18 mouse cellular contexts compared by ENCODE assay signal in genomic region chr4:138777417-138778407, GRCm38 (mm10). TPM values are rescaled to one million over a fixed set of nuclear protein-coding genes. Genes with fewer than 3 reads are reported as not detected.
DNase-seq lines count a peak whose midpoint lies in the region; ATAC-seq and TF ChIP-seq lines count a peak whose summit lies in the region.
"Had no signal": no experiment of that assay in that cellular context is flagged by ENCODE, and none has a peak within 500 bp of the region (broad histone marks: within the 10 kb centered on the region; RNA-seq: fewer than 3 reads in every experiment).

No protein-coding gene starts in this region.

- H3K79me3 ChIP-seq in C2C12 (ENCODE audit: low read depth), result no peaks in the 10 kb centered on the region

- no peak overlapping the region for H3K4me3 ChIP-seq in forebrain, embryonic 14.5 days (ENCODE audit: low read depth, low read length)
- H3K4me3 ChIP-seq in forebrain, embryonic 16.5 days (replicated peaks; ENCODE audit: low read length), result no peak overlapping the region
- H3K4me3 ChIP-seq in C2C12 (ENCODE audit: insufficient read depth, poor library complexity, severe bottlenecking), result no peak overlapping the region
- no peak overlapping the region for H3K4me3 ChIP-seq in embryonic facial prominence, embryonic 11.5 days (ENCODE audit: low read depth, low read length)
- no peak overlapping the region for H3K4me3 ChIP-seq in intestine, postnatal 0 days (ENCODE audit: low read depth, low read length)
- H3K4me3 ChIP-seq: limb, embryonic 13.5 days had no signal

- no peak overlapping the region for H3K27ac ChIP-seq in forebrain, embryonic 14.5 days (ENCODE audit: low read depth, low read length)
- no peak overlapping the region for H3K27ac ChIP-seq in forebrain, embryonic 16.5 days (ENCODE audit: low read length)
- H3K27ac ChIP-seq in embryonic facial prominence, embryonic 11.5 days (replicated peaks; ENCODE audit: low read depth, low read length), result no peak overlapping the region
- no peak overlapping the region for H3K27ac ChIP-seq in intestine, postnatal 0 days (ENCODE audit: low read depth, low read length)
- H3K27ac ChIP-seq: limb, embryonic 13.5 days had no signal

- peak overlapping the region; percentile 3 for H3ac ChIP-seq in C2C12 (ENCODE audit: control insufficient read depth, insufficient read length, low read depth)

- H3K27me3 ChIP-seq in forebrain, embryonic 14.5 days (replicated peaks; ENCODE audit: control insufficient read depth, insufficient read depth, low read length), result no peaks in the 10 kb centered on the region
- H3K27me3 ChIP-seq in forebrain, embryonic 16.5 days (replicated peaks; ENCODE audit: control insufficient read depth, insufficient read depth, low read length), result 0 out of 2 replicates have a peak, but pooled peaks cover 3% of the 10 kb centered on the region
- H3K27me3 ChIP-seq in C2C12 (ENCODE audit: control insufficient read depth, insufficient read depth, insufficient read length), result peaks cover 49% of the 10 kb centered on the region
- no peaks in the 10 kb centered on the region for H3K27me3 ChIP-seq in embryonic facial prominence, embryonic 11.5 days (ENCODE audit: control insufficient read depth, insufficient read depth, low read length)
- H3K27me3 ChIP-seq in intestine, postnatal 0 days (replicated peaks; ENCODE audit: control insufficient read depth, insufficient read depth, low read length), result no peaks in the 10 kb centered on the region
- H3K27me3 ChIP-seq: limb, embryonic 13.5 days had no signal

- ATAC-seq in forebrain, embryonic 14.5 days, result no peak
- no peak for ATAC-seq in forebrain, embryonic 16.5 days
- no peak for ATAC-seq in embryonic facial prominence, embryonic 11.5 days (replicated peaks; ENCODE audit: insufficient number of reproducible peaks, low FRiP score, low TSS enrichment, low read depth)
- peak; percentile 61 for ATAC-seq in intestine, postnatal 0 days

- TF ChIP-seq CTCF in C2C12 (IDR thresholded peaks at IDR 0.05; ENCODE audit: control insufficient read depth, insufficient read depth, insufficient read length), result no peak
- no peak for TF ChIP-seq CTCF in intestine, postnatal 0 days (IDR thresholded peaks at IDR 0.05; ENCODE audit: low read depth)

- DNase-seq in forebrain, embryonic 14.5 days (ENCODE audit: low spot score), result peak; percentile 19
- DNase-seq in embryonic facial prominence, embryonic 11.5 days (ENCODE audit: low spot score), result peak; percentile 12
- DNase-seq in frontal cortex, postnatal 36 days (ENCODE audit: low spot score in 2 of 2), result no peak
- DNase-seq in right cerebral cortex, postnatal 4 days, result no peak
- no peak for DNase-seq in heart, postnatal 36 days
- DNase-seq: cerebellum, postnatal 14 days; lung, adult 18-20 months; right cerebral cortex, postnatal 25 days had no signal

- H3K4me1 ChIP-seq in forebrain, embryonic 14.5 days (ENCODE audit: control insufficient read depth, insufficient read depth, low read length), result no peaks in the 10 kb centered on the region
- H3K4me1 ChIP-seq in forebrain, embryonic 16.5 days (replicated peaks; ENCODE audit: control insufficient read depth, insufficient read depth, low read length), result peaks cover 2% of the 10 kb centered on the region
- no peaks in the 10 kb centered on the region for H3K4me1 ChIP-seq in embryonic facial prominence, embryonic 11.5 days (ENCODE audit: control insufficient read depth, insufficient read depth, low read length)
- H3K4me1 ChIP-seq in intestine, postnatal 0 days (replicated peaks; ENCODE audit: control insufficient read depth, insufficient read depth, low read length), result 0 out of 2 replicates have a peak, but pooled peaks cover 1% of the 10 kb centered on the region

- H3K9ac ChIP-seq in forebrain, embryonic 14.5 days (ENCODE audit: low read length), result no peak overlapping the region
- H3K9ac ChIP-seq in forebrain, embryonic 16.5 days (replicated peaks; ENCODE audit: low read depth, low read length), result no peak overlapping the region
- H3K9ac ChIP-seq in embryonic facial prominence, embryonic 11.5 days (replicated peaks; ENCODE audit: low read length), result no peak overlapping the region
- H3K9ac ChIP-seq in intestine, postnatal 0 days (ENCODE audit: low read depth, low read length), result no peak overlapping the region
- H3K9ac ChIP-seq: limb, embryonic 13.5 days had no signal

- H3K79me2 ChIP-seq in C2C12 (ENCODE audit: control insufficient read depth, insufficient read depth), result no peaks in the 10 kb centered on the region

- no peaks in the 10 kb centered on the region for H3K36me3 ChIP-seq in forebrain, embryonic 14.5 days (ENCODE audit: control insufficient read depth, insufficient read depth, low read length)
- no peaks in the 10 kb centered on the region for H3K36me3 ChIP-seq in forebrain, embryonic 16.5 days (ENCODE audit: control insufficient read depth, insufficient read depth)
- H3K36me3 ChIP-seq in C2C12 (ENCODE audit: control insufficient read depth, insufficient read depth), result no peaks in the 10 kb centered on the region
- no peaks in the 10 kb centered on the region for H3K36me3 ChIP-seq in embryonic facial prominence, embryonic 11.5 days (replicated peaks; ENCODE audit: control insufficient read depth, insufficient read depth, low read depth, low read length)
- H3K36me3 ChIP-seq in intestine, postnatal 0 days (ENCODE audit: control insufficient read depth, insufficient read depth), result no peaks in the 10 kb centered on the region
- H3K36me3 ChIP-seq: limb, embryonic 13.5 days had no signal

- H3K4me2 ChIP-seq in forebrain, embryonic 14.5 days (ENCODE audit: low read length), result no peak overlapping the region
- H3K4me2 ChIP-seq in forebrain, embryonic 16.5 days (ENCODE audit: low read length), result no peak overlapping the region
- H3K4me2 ChIP-seq in embryonic facial prominence, embryonic 11.5 days (ENCODE audit: low read depth, low read length), result no peak overlapping the region
- H3K4me2 ChIP-seq in intestine, postnatal 0 days (replicated peaks; ENCODE audit: low read depth), result no peak overlapping the region
- H3K4me2 ChIP-seq: limb, embryonic 13.5 days had no signal

- H3K9me3 ChIP-seq in forebrain, embryonic 14.5 days (replicated peaks; ENCODE audit: control insufficient read depth, low read length), result no peaks in the 10 kb centered on the region
- H3K9me3 ChIP-seq in forebrain, embryonic 16.5 days (ENCODE audit: control insufficient read depth, low read length), result no peaks in the 10 kb centered on the region
- H3K9me3 ChIP-seq in embryonic facial prominence, embryonic 11.5 days (replicated peaks; ENCODE audit: control insufficient read depth, low read length), result no peaks in the 10 kb centered on the region
- no peaks in the 10 kb centered on the region for H3K9me3 ChIP-seq in intestine, postnatal 0 days (ENCODE audit: control insufficient read depth)
- H3K9me3 ChIP-seq: limb, embryonic 13.5 days had no signal

- intact Hi-C loops in heart, postnatal 36 days (cut with DNase I), result no loop called here

- WGBS in forebrain, embryonic 14.5 days, result 49% methylated on average over 20 of the region's 20 CpGs
- WGBS in forebrain, embryonic 16.5 days, result 53% methylated on average over 20 of the region's 20 CpGs
- WGBS in embryonic facial prominence, embryonic 11.5 days, result 41% methylated on average over 20 of the region's 20 CpGs
- WGBS in intestine, postnatal 0 days, result 28% methylated on average over 20 of the region's 20 CpGs

TF ChIP-seq in C2C12, 6 proteins besides CTCF, POLR2A, EP300 and RAD21:
- TF ChIP-seq CEBPB (IDR thresholded peaks at IDR 0.05; ENCODE audit: low read depth) (no peak), USF1 (IDR thresholded peaks at IDR 0.05; ENCODE audit: low read depth) (no peak), FOSL1 (IDR thresholded peaks at IDR 0.05; ENCODE audit: insufficient read depth, low read length, poor library complexity, severe bottlenecking) (no peak), MYOG (IDR thresholded peaks at IDR 0.05; ENCODE audit: control insufficient read depth, extremely low read depth, insufficient read length) (no peak), MAX (IDR thresholded peaks at IDR 0.05) (no peak), MYOD1 (IDR thresholded peaks at IDR 0.05; ENCODE audit: control insufficient read depth, insufficient read length, low read depth) (no peak)

RNA-seq across cellular contexts. Expression of gene Pla2g2d, which starts 2.2 kb away (rescaled TPM):
- polyA plus RNA-seq in forebrain, embryonic 14.5 days (2014; fragmentation: Nextera tagmentation; extraction: Ambion mirVana), result 0.17 and 0.24 TPM in 2 replicates
- polyA plus RNA-seq in forebrain, embryonic 16.5 days (2015; fragmentation: Nextera tagmentation; extraction: Ambion mirVana), result 0.16 TPM in 1 of 2 replicates, not detected in the other
- not detected for polyA plus RNA-seq in C2C12 (2012; fragmentation: generic; extraction: Trizol)
- 0.43 and 1.1 TPM in 2 replicates for polyA plus RNA-seq in embryonic facial prominence, embryonic 11.5 days (2014; fragmentation: Nextera tagmentation; extraction: Ambion mirVana)
- 1.5 and 2.3 TPM in 2 replicates for polyA plus RNA-seq in intestine, postnatal 0 days (2015; fragmentation: Nextera tagmentation; extraction: Ambion mirVana)
- under 1 TPM; 0.30 to 0.36 TPM for total RNA-seq in heart, postnatal 36 days (2021)
- total RNA-seq: hematopoietic stem cell, adult 5-6 weeks; megakaryocyte progenitor cell, adult 5-6 weeks; MEL had no signal
- polyA plus RNA-seq: kidney, embryonic 16.5 days had no signal

RNA-seq across cellular contexts. Expression of gene Pla2g2f, which starts 20.3 kb away (rescaled TPM):
- polyA plus RNA-seq in forebrain, embryonic 14.5 days (2014; fragmentation: Nextera tagmentation; extraction: Ambion mirVana), result 0.09 TPM in 1 of 2 replicates, not detected in the other
- polyA plus RNA-seq in forebrain, embryonic 16.5 days (2015; fragmentation: Nextera tagmentation; extraction: Ambion mirVana), result not detected in 2 replicates
- polyA plus RNA-seq in C2C12 (2012; fragmentation: generic; extraction: Trizol), result not detected
- polyA plus RNA-seq in embryonic facial prominence, embryonic 11.5 days (2014; fragmentation: Nextera tagmentation; extraction: Ambion mirVana), result not detected in 2 replicates
- polyA plus RNA-seq in intestine, postnatal 0 days (2015; fragmentation: Nextera tagmentation; extraction: Ambion mirVana), result 0.46 and 0.64 TPM in 2 replicates
- total RNA-seq in heart, postnatal 36 days (2021), result under 1 TPM in 1 of 2 experiments, not detected in 1; 0.24 TPM
- total RNA-seq: hematopoietic stem cell, adult 5-6 weeks; megakaryocyte progenitor cell, adult 5-6 weeks; MEL had no signal
- polyA plus RNA-seq: urinary bladder, adult 2 months had no signal

RNA-seq across cellular contexts. Expression of gene Ubxn10, which starts 40.7 kb away (rescaled TPM):
- polyA plus RNA-seq in forebrain, embryonic 14.5 days (2014; fragmentation: Nextera tagmentation; extraction: Ambion mirVana), result 3.3 and 3.4 TPM in 2 replicates
- 1.3 and 1.9 TPM in 2 replicates for polyA plus RNA-seq in forebrain, embryonic 16.5 days (2015; fragmentation: Nextera tagmentation; extraction: Ambion mirVana)
- not detected for polyA plus RNA-seq in C2C12 (2012; fragmentation: generic; extraction: Trizol)
- polyA plus RNA-seq in embryonic facial prominence, embryonic 11.5 days (2014; fragmentation: Nextera tagmentation; extraction: Ambion mirVana), result 1.1 and 1.4 TPM in 2 replicates
- polyA plus RNA-seq in intestine, postnatal 0 days (2015; fragmentation: Nextera tagmentation; extraction: Ambion mirVana), result 0.51 and 0.83 TPM in 2 replicates
- total RNA-seq in heart, postnatal 36 days (2021), result 1 to 10 TPM; 1.5 to 3.1 TPM
- total RNA-seq: hematopoietic stem cell, adult 5-6 weeks; megakaryocyte progenitor cell, adult 5-6 weeks; MEL had no signal

RNA-seq across cellular contexts. Expression of gene Pla2g2c, which starts 53.1 kb away (rescaled TPM):
- polyA plus RNA-seq in forebrain, embryonic 14.5 days (2014; fragmentation: Nextera tagmentation; extraction: Ambion mirVana), result 0.28 and 0.41 TPM in 2 replicates
- polyA plus RNA-seq in forebrain, embryonic 16.5 days (2015; fragmentation: Nextera tagmentation; extraction: Ambion mirVana), result not detected in 2 replicates
- not detected for polyA plus RNA-seq in C2C12 (2012; fragmentation: generic; extraction: Trizol)
- polyA plus RNA-seq in embryonic facial prominence, embryonic 11.5 days (2014; fragmentation: Nextera tagmentation; extraction: Ambion mirVana), result 0.28 and 0.48 TPM in 2 replicates
- 0.09 and 0.21 TPM in 2 replicates for polyA plus RNA-seq in intestine, postnatal 0 days (2015; fragmentation: Nextera tagmentation; extraction: Ambion mirVana)
- under 1 TPM in 1 of 2 experiments, not detected in 1; 0.31 TPM for total RNA-seq in heart, postnatal 36 days (2021)
- total RNA-seq: gastrocnemius, adult 18-20 months; hematopoietic stem cell, adult 5-6 weeks; megakaryocyte progenitor cell, adult 5-6 weeks; MEL had no signal
- polyA plus RNA-seq: urinary bladder, adult 2 months had no signal

Comparison
In these comparisons a context has a peak if more than half of its experiments do, and no peak if none do; other contexts are left out.
1. DNase-seq: peak in forebrain, embryonic 14.5 days (single experiment) and embryonic facial prominence, embryonic 11.5 days (single experiment); none in frontal cortex, postnatal 36 days (0 of 2), right cerebral cortex, postnatal 4 days (single experiment) and heart, postnatal 36 days (0 of 2).